Mouse (Mus musculus): ENCODE measurements around the gene Tsr3. TPM values are rescaled to one million over a fixed set of nuclear protein-coding genes. Genes with fewer than 3 reads are reported as not detected.

Tsr3 gene
- 2.1 TPM for polyA plus RNA-seq (2014; fragmentation: Illumina TruSeq; extraction: RNeasy Lipid Tissue Mini Kit (QIAGEN cat#74804); ENCODE audit: low replicate concordance)

DNA sequence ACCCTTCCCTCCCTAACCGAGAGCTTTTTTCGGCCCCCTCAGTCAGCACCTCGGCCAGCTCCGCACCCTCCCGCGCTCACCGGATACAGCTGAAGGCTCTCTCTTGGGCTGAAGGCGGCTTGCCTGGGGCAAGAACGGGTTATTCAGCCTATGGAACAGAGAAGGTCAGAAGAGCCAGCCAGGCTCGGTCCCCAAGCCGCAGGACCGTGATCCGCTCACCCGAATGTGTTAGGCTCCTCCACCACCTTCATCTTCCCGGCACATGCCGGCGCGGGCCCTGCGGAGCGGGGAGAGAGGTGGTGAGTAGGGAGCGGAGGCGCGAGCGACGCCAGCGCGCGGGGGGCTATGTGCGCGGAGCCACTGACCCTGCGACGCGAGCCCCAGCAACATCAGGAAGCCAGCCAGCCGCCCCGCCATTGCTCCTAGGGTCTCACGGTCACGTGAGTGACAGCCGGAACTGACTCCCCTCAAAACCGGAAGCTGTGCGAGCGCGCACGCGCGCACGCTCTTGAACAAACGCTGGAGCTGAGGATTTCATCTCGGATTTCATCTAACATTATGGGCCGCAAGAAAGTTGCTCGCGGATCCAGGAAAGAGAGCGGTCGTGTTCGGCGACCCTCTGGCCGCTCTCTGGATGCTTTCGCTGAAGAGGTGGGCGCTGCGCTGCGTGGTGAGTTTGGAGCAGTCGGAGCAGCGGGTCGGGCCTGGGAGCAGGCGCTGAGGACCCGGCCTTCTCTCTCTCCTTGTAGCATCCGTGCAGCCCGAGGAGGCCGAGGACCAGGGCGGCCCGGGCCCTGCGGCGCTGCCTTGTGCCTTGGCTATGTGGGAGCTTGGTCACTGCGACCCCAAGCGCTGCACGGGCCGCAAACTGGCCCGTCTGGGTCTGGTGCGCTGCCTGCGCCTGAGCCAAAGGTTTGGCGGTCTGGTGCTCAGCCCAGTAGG lies at the start of gene Tsr3, which contains the start of gene Gnptg:
Gene Tsr3 (plus strand): TSS at position 476 of the 942 bp plus-strand sequence.
Gene Gnptg (minus strand): TSS at position 430 of the 942 bp plus-strand sequence.

DNA sequence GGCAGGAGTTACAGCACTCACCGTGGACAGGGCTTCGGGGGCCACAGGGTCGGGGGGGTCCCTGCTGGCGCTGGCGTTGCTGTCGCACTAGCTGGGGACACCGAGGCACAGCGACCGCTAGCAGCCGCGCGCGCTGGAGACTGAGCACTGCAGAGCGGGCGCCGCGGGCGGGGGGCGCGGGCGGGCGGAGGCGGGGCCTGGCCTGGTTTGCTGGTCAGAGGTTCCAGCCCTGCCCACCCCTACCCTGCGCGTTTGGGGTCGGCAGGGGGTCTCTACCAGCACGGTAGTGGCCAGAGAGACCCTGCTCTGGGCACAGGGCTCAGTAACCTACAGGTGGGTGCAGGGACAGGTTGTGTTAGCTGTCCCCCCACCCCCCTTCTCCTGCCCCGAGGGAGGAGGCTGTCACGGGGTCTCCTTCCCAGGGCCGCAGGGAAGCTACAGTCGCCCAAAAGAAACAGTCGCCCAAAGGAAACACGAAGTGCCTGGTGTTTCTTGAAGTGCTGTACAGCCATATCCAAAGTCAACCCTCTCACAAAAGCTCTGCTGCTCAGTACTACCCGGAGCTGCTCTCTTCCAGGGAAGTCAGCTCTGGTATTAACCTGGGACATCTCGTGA lies 16.3 kb downstream of the Tsr3 start, which contains the start of gene Baiap3:
Gene Baiap3 (minus strand): TSS at position 225 of the 615 bp plus-strand sequence.

DNA sequence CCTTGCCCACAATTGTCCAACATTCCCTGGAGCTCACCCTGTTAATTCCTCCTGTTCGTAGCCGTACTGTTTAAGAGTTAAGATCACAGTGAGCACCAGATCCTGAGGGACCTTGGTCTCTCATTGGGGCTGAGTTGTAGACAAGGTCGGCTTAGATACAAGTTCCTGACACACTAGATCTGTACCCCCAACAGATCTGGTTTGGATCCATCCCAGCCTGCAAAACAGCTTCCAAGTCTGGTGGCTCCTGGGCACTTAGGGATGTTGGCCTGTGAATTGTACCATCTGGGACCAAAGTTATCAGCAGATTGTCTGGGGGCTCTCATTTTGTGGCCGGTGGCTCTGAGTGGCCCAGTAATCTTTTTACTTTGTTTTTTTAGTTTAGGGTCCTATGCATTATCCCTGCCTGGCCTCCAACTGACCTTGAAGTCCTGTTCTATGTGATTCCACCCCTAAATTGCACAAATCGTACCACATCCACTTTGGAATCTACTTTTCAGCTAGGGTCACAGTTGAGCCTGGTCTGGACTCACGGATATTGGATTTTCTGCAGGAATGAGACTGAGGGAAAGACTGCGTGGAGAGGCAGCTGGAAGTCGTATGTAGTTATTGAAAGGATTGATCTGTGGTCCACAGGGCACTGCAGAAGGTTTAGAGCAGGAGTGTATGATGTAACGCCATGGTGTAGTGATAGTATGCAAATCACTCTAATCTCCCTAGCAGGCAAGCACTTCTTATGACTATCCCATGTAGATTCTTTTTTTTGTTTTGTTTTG lies 34.8 kb downstream of the Tsr3 start, which contains the start of gene Ube2i:
Gene Ube2i (minus strand): TSS at position 52 of the 776 bp plus-strand sequence.

Other genes with a start within 250 kb of the Tsr3 start
- gene Cramp1l, start 224.4 kb upstream of the Tsr3 start, polyA plus RNA-seq (2014; fragmentation: Illumina TruSeq; extraction: RNeasy Lipid Tissue Mini Kit (QIAGEN cat#74804); ENCODE audit: low replicate concordance), result 7.6 TPM
- 3.7 TPM for gene Ift140, start 224.1 kb upstream of the Tsr3 start, polyA plus RNA-seq (2014; fragmentation: Illumina TruSeq; extraction: RNeasy Lipid Tissue Mini Kit (QIAGEN cat#74804); ENCODE audit: low replicate concordance)
- gene Tmem204, start 156.6 kb upstream of the Tsr3 start, polyA plus RNA-seq (2014; fragmentation: Illumina TruSeq; extraction: RNeasy Lipid Tissue Mini Kit (QIAGEN cat#74804); ENCODE audit: low replicate concordance), result 2.1 TPM
- 0.11 TPM for gene Telo2, start 124.2 kb upstream of the Tsr3 start, polyA plus RNA-seq (2014; fragmentation: Illumina TruSeq; extraction: RNeasy Lipid Tissue Mini Kit (QIAGEN cat#74804); ENCODE audit: low replicate concordance)
- not detected for gene Ptx4, start 119.4 kb upstream of the Tsr3 start, polyA plus RNA-seq (2014; fragmentation: Illumina TruSeq; extraction: RNeasy Lipid Tissue Mini Kit (QIAGEN cat#74804); ENCODE audit: low replicate concordance)
- 2.5 TPM for gene Clcn7, start 106.8 kb upstream of the Tsr3 start, polyA plus RNA-seq (2014; fragmentation: Illumina TruSeq; extraction: RNeasy Lipid Tissue Mini Kit (QIAGEN cat#74804); ENCODE audit: low replicate concordance)
- not detected for gene Ccdc154, start 77.7 kb upstream of the Tsr3 start, polyA plus RNA-seq (2014; fragmentation: Illumina TruSeq; extraction: RNeasy Lipid Tissue Mini Kit (QIAGEN cat#74804); ENCODE audit: low replicate concordance)
- gene Gm38655, start 64.7 kb upstream of the Tsr3 start, polyA plus RNA-seq (2014; fragmentation: Illumina TruSeq; extraction: RNeasy Lipid Tissue Mini Kit (QIAGEN cat#74804); ENCODE audit: low replicate concordance), result not detected
- 14.3 TPM for gene BC003965, start 55.6 kb upstream of the Tsr3 start, polyA plus RNA-seq (2014; fragmentation: Illumina TruSeq; extraction: RNeasy Lipid Tissue Mini Kit (QIAGEN cat#74804); ENCODE audit: low replicate concordance)
- gene Unkl, start 51.8 kb upstream of the Tsr3 start, polyA plus RNA-seq (2014; fragmentation: Illumina TruSeq; extraction: RNeasy Lipid Tissue Mini Kit (QIAGEN cat#74804); ENCODE audit: low replicate concordance), result 19.8 TPM
- 8.7 TPM for gene Gnptg, start within 50 bp of the Tsr3 start, polyA plus RNA-seq (2014; fragmentation: Illumina TruSeq; extraction: RNeasy Lipid Tissue Mini Kit (QIAGEN cat#74804); ENCODE audit: low replicate concordance)
- gene Baiap3, start 16.2 kb downstream of the Tsr3 start, polyA plus RNA-seq (2014; fragmentation: Illumina TruSeq; extraction: RNeasy Lipid Tissue Mini Kit (QIAGEN cat#74804); ENCODE audit: low replicate concordance), result 0.33 TPM
- gene Ube2i, start 34.5 kb downstream of the Tsr3 start, polyA plus RNA-seq (2014; fragmentation: Illumina TruSeq; extraction: RNeasy Lipid Tissue Mini Kit (QIAGEN cat#74804); ENCODE audit: low replicate concordance), result 184 TPM
- gene Prss34, start 58.2 kb downstream of the Tsr3 start, polyA plus RNA-seq (2014; fragmentation: Illumina TruSeq; extraction: RNeasy Lipid Tissue Mini Kit (QIAGEN cat#74804); ENCODE audit: low replicate concordance), result not detected
- gene Prss28, start 68.5 kb downstream of the Tsr3 start, polyA plus RNA-seq (2014; fragmentation: Illumina TruSeq; extraction: RNeasy Lipid Tissue Mini Kit (QIAGEN cat#74804); ENCODE audit: low replicate concordance), result not detected
- not detected for gene Prss29, start 78.5 kb downstream of the Tsr3 start, polyA plus RNA-seq (2014; fragmentation: Illumina TruSeq; extraction: RNeasy Lipid Tissue Mini Kit (QIAGEN cat#74804); ENCODE audit: low replicate concordance)
- not detected for gene Tpsab1, start 105.4 kb downstream of the Tsr3 start, polyA plus RNA-seq (2014; fragmentation: Illumina TruSeq; extraction: RNeasy Lipid Tissue Mini Kit (QIAGEN cat#74804); ENCODE audit: low replicate concordance)
- not detected for gene Tpsb2, start 126.1 kb downstream of the Tsr3 start, polyA plus RNA-seq (2014; fragmentation: Illumina TruSeq; extraction: RNeasy Lipid Tissue Mini Kit (QIAGEN cat#74804); ENCODE audit: low replicate concordance)
- gene Tpsg1, start 129.1 kb downstream of the Tsr3 start, polyA plus RNA-seq (2014; fragmentation: Illumina TruSeq; extraction: RNeasy Lipid Tissue Mini Kit (QIAGEN cat#74804); ENCODE audit: low replicate concordance), result 1.7 TPM
- 0.78 TPM for gene Cacna1h, start 193.6 kb downstream of the Tsr3 start, polyA plus RNA-seq (2014; fragmentation: Illumina TruSeq; extraction: RNeasy Lipid Tissue Mini Kit (QIAGEN cat#74804); ENCODE audit: low replicate concordance)
- not detected for gene Tekt4, start 214.4 kb downstream of the Tsr3 start, polyA plus RNA-seq (2014; fragmentation: Illumina TruSeq; extraction: RNeasy Lipid Tissue Mini Kit (QIAGEN cat#74804); ENCODE audit: low replicate concordance)

Measured in small intestine, adult 10 weeks (tissue).